Mouse (Mus musculus) heart, postnatal 0 days (tissue): ENCODE data around the gene Fxr2. TPM values are rescaled to one million over a fixed set of nuclear protein-coding genes. Genes with fewer than 3 reads are reported as not detected.
A peak's percentile ranks its signal among the peaks of the same experiment; 100 is the strongest.
"Not testable (repeated sequence)": the region's sequence is repeated elsewhere in the genome, so short reads cannot be mapped to it uniquely, and the experiment has no call there.

Source experiments
- ATAC-seq: fragments of 200-750 bp; cut with Nextera tagmentation; 2 replicates; pipeline ENCODE4 v1.8.0; 2017; ENCODE audit warnings: low read depth, moderate number of reproducible peaks, moderate library complexity; ENCODE audit not compliant: insufficient read depth
- DNase-seq: peaks from one replicate; pipeline ENCODE4 v3.0.0-alpha.2; 2016; ENCODE audit warnings: low spot score
- H3K27ac ChIP-seq: fragments of 300-500 bp; sonication (generic); 2 replicates; pipeline ENCODE4 v1.5.1; 2014; ENCODE audit warnings: low read depth, mild to moderate bottlenecking
- H3K27me3 ChIP-seq: fragments of 300-500 bp; sonication (generic); 2 replicates; pipeline ENCODE4 v1.6.1; 2014; ENCODE audit warnings: low read length, mixed read lengths; ENCODE audit not compliant: control insufficient read depth, insufficient read depth
- H3K36me3 ChIP-seq: fragments of 300-500 bp; sonication (generic); replicated peaks from 2 replicates; pipeline ENCODE4 v1.6.1; 2014; ENCODE audit warnings: low read length, mixed read lengths; ENCODE audit not compliant: control insufficient read depth, insufficient read depth
- H3K4me1 ChIP-seq: fragments of 300-500 bp; sonication (generic); 2 replicates; pipeline ENCODE4 v1.6.1; 2014; ENCODE audit warnings: antibody characterized with exemption; ENCODE audit not compliant: control insufficient read depth, insufficient read depth
- H3K4me2 ChIP-seq: fragments of 300-500 bp; sonication (generic); 2 replicates; pipeline ENCODE4 v1.6.1; 2014; ENCODE audit warnings: low read depth, mild to moderate bottlenecking, low read length, moderate library complexity
- H3K4me3 ChIP-seq: fragments of 300-500 bp; sonication (generic); 2 replicates; pipeline ENCODE4 v1.5.1; 2014; ENCODE audit warnings: low read depth, low read length
- H3K9ac ChIP-seq: fragments of 300-500 bp; sonication (generic); replicated peaks from 2 replicates; pipeline ENCODE4 v1.6.1; 2014; ENCODE audit warnings: low read depth, low read length, mixed read lengths
- H3K9me3 ChIP-seq: fragments of 300-500 bp; sonication (generic); replicated peaks from 2 replicates; pipeline ENCODE4 v1.6.1; 2016; ENCODE audit warnings: low read length; ENCODE audit not compliant: control insufficient read depth
- CTCF ChIP-seq: IDR thresholded peaks from 2 replicates; pipeline ENCODE4 v1.5.1; 2016; ENCODE audit warnings: antibody characterized with exemption, control low read depth, low read depth
- EP300 ChIP-seq: IDR thresholded peaks from 2 replicates; pipeline ENCODE4 v1.6.1; 2016; ENCODE audit warnings: antibody characterized with exemption, low read depth
- WGBS: fragments of 180-500 bp; shearing (Covaris S2); extraction: QIAGEN DNeasy Blood & Tissue Kit; methylation state at CpG from one replicate; pipeline ENCODE4 v1.1.7; 2014; 5-methylcytosine and 5-hydroxymethylcytosine counted together
- polyA plus RNA-seq: library from polyadenylated mRNA; unstranded; fragments of >200 nt; fragmentation: Nextera tagmentation; extraction: Ambion mirVana; gene quantifications from 2 replicates; pipeline ENCODE4 v1.2.1, GENCODE M21; 2015
- total RNA-seq: library from RNA; depleted of rRNA; stranded (reverse); fragments of >200 nt; gene quantifications from 2 replicates; pipeline ENCODE4 v1.2.3, GENCODE M21; 2014; ENCODE audit warnings: low replicate concordance

Fxr2 gene
- total and polyA plus RNA-seq, 2 experiments from 2014 or later: 15.8 to 64.7 TPM

GRCm38 (mm10) chr11:69621571-69622268 is 11.1 kb upstream of the Fxr2 start, which contains the start of gene Sat2:
Gene Sat2 (plus strand): TSS chr11:69622024.
- ATAC-seq (peak; percentile 85), DNase-seq (peak; percentile 74)
- WGBS: under 1% methylated on average over 20 of the region's 20 CpGs
- peak within 1 kb of the TSS; percentile 76 for H3K9ac ChIP-seq
- peak within 1 kb of the TSS; percentile 58 for H3K27ac ChIP-seq
- H3K36me3 ChIP-seq: no peaks in the 10 kb centered on the region
- H3K27me3 ChIP-seq: no peaks in the 10 kb centered on the region
- no peaks in the 10 kb centered on the region for H3K9me3 ChIP-seq
- TF ChIP-seq CTCF (no peak), EP300 (no peak)
- peak within 1 kb of the TSS; percentile 71 for H3K4me3 ChIP-seq
- H3K4me1 ChIP-seq: peaks cover 11% of the 10 kb centered on the region
- peak within 1 kb of the TSS; percentile 80 for H3K4me2 ChIP-seq

GRCm38 (mm10) chr11:69622406-69622805 is 10.4 kb upstream of the Fxr2 start:
- TF ChIP-seq EP300 (no peak), CTCF (no peak)
- Histone ChIP-seq H3K4me3 (peak overlapping the region; percentile 71), H3K27me3 (no peaks in the 10 kb centered on the region), H3K4me1 (peaks cover 11% of the 10 kb centered on the region), H3K36me3 (no peaks in the 10 kb centered on the region), H3K27ac (peak overlapping the region; percentile 58; the same call in 1 of the 2 replicates), H3K9ac (peak overlapping the region; percentile 76), H3K9me3 (no peaks in the 10 kb centered on the region), H3K4me2 (peak overlapping the region; percentile 80)
- ATAC-seq (no peak), DNase-seq (no peak)
- 38% methylated on average over 6 of the region's 6 CpGs for WGBS

DNA sequence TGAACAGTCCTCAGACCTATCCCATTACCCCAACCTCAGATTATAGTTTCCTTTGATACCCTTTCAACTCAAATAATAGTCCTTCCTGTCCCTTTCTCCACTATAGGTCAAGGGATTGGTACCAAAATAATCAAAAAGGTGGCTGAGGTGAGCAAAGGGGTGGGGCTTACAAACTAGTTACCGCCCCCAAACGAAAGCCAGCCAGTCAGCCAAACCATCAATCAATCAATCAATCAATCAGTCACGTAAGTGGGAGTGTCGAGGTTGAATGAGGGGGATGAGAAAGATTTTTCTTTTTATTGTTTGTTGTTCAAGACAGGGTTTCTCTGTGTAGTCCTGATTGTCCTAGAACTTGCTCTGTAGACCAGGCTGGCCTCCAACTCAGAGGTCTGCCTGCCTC is 9.8 kb upstream of the Fxr2 start:
- 69% methylated on average over 4 of the region's 4 CpGs for WGBS
- TF ChIP-seq EP300 (no peak), CTCF (no peak)
- no peak overlapping the region for H3K4me3 ChIP-seq

GRCm38 (mm10) chr11:69624339-69624738 is 8.5 kb upstream of the Fxr2 start:
- peaks cover 11% of the 10 kb centered on the region for H3K4me1 ChIP-seq
- not testable (repeated sequence) for H3K4me2 ChIP-seq, H3K4me3 ChIP-seq, ATAC-seq, DNase-seq, H3K9ac ChIP-seq, H3K36me3 ChIP-seq, H3K27ac ChIP-seq, H3K9me3 ChIP-seq, H3K27me3 ChIP-seq
- WGBS: 87% methylated on average over 2 of the region's 2 CpGs

More for the DNA sequence above, 9.8 kb upstream of the Fxr2 start:
- Histone ChIP-seq H3K27ac (no peak overlapping the region), H3K9me3 (no peaks in the 10 kb centered on the region), H3K9ac (no peak overlapping the region), H3K4me2 (no peak overlapping the region), H3K36me3 (no peaks in the 10 kb centered on the region), H3K27me3 (no peaks in the 10 kb centered on the region), H3K4me1 (peaks cover 11% of the 10 kb centered on the region)
- no peak for ATAC-seq
- no peak for DNase-seq

- no peak for TF ChIP-seq EP300
- TF ChIP-seq CTCF: peak; percentile 91
- H3K9ac ChIP-seq: no peak overlapping the region
- H3K4me3 ChIP-seq: no peak overlapping the region
- no peak for ATAC-seq
- H3K36me3 ChIP-seq: no peaks in the 10 kb centered on the region
- 34% methylated on average over 6 of the region's 6 CpGs for WGBS
- H3K27ac ChIP-seq: no peak overlapping the region
- H3K27me3 ChIP-seq: no peaks in the 10 kb centered on the region
- H3K4me1 ChIP-seq: no peaks in the 10 kb centered on the region
- H3K4me2 ChIP-seq: no peak overlapping the region
- no peaks in the 10 kb centered on the region for H3K9me3 ChIP-seq
- peak; percentile 48 for DNase-seq
Measured at GRCm38 (mm10) chr11:69628286-69628685, 4.5 kb upstream of the Fxr2 start.

DNA sequence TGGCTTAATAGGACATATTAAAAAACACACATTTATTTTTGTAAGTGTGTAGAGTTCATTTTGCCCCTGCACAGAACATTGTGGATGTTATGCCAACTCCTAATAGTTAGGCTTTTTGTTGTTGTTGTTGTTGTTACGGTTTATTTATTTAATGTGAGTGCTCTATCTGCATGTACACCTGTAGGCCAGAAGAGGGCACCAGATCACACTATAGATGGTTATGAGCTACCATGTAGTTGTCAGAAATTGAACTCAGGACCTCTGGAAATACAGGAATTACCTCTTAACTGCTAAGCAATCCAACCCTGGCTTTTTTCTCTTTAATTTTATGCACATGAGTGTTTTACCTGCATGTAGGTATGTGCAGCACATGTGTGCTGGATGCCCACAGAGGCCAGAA is 3.0 kb upstream of the Fxr2 start:
- H3K27ac ChIP-seq: no peak overlapping the region
- TF ChIP-seq CTCF (peak; percentile 47), EP300 (no peak)
- DNase-seq (no peak), ATAC-seq (no peak)
- 60% methylated on average over 1 of the region's 1 CpGs for WGBS
- H3K4me2 ChIP-seq: no peak overlapping the region
- peaks cover 10% of the 10 kb centered on the region for H3K4me1 ChIP-seq
- no peak overlapping the region for H3K4me3 ChIP-seq
- no peak overlapping the region for H3K9ac ChIP-seq
- H3K36me3 ChIP-seq: no peaks in the 10 kb centered on the region
- no peaks in the 10 kb centered on the region for H3K9me3 ChIP-seq
- H3K27me3 ChIP-seq: no peaks in the 10 kb centered on the region
